Mouse (Mus musculus) left cerebral cortex, adult 9 months (tissue): ENCODE results near the gene Sipa1.

Experiments
- DNase-seq, 2 experiments: peaks; one replicate each; pipeline ENCODE4 v3.0.0; 2022; ENCODE audit warnings: low spot score in 2 of 2

Gene Sipa1

DNA sequence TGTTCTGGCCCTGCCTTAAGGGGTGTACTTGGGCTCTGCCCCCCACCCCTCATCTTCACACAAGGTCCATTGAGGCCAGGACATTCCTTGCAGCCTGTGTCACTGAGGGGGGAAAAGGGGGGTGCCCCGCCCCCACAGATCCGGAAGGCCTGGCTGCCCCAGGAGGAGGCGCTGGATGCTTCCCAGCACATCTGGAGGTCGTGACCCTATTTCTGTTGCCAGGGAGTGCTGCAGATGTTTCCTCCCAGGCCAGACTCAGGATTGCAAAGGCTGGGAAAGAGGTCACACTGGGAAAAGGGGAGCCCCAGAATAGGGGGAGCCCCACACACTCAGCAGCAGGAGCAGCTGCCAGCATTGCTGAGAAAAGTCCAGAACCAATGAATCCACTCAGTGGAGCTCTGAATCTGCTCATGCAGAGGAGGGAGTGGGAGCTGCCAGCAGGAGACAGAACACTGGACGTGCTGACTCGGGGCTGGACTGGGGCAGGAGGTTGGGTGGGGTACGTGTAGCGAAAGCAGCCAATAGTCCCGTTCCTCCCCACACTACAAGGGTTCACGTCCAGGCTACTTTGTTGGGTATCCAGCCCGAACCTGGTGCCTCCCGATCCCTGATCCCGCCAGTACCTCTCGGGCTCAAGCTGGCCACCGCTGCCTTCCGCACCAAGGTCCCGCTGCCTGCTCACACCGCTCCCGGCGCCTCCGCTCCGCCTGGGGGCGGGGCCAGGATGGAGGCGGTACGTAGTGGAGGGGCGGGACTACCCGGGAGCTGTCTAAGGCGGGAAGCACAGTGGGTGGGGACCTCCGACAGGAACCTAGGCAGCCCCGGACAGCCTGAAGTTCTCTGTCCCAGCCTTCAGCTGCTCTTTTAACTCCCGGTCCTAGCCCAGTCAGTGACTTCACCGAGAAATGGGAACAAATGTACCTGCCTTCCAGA, at the start of gene Sipa1:
TSS of gene Sipa1 (minus strand) at position 727 of the 933 bp plus-strand sequence.
- DNase-seq, result peak; percentile 49 to 75

DNA sequence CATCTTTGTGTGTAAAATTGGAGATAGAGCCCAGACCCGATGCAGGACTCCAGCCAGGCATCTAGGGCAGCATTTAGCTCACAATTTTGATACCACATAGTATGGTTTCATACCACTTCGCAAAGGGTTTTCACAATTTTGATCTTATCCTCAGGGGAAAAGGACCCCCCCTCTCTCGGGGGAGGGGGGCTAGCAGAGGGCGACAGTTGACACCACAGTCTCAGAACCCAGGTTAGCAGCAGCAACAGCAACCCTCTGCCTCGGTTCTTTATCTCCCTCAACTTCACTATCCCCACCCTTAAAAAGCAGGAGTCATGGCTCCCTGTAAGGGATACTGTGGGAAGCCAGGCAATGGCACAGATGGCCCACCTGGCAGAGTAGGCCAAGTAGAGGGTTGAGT, 49.7 kb upstream of the Sipa1 start:
- DNase-seq, result no peak

- no peak for DNase-seq
Measured at GRCm38 (mm10) chr19:5711907-5712460, 48.5 kb upstream of the Sipa1 start.

DNA sequence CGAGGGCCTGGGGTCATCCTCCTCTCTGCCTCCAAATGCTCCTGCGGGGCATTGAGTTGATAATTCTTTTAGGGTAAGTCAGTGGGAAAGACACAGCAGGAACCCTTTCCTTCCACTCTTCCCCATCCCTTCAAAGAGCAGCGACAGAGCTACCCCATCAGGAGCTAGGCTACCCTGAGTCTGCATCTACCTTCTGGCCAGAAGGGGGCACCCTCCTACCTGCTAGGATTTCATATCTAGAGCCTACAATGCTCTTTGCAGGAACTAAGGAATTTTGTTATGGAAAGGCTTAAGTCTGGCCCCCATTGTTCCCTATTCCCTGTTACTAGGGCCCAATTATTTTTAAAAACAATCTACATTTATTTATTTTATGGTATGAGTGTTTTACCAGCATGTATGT, 47.7 kb upstream of the Sipa1 start:
- peak in 1 of 2 experiments; percentile 80 for DNase-seq

GRCm38 (mm10) chr19:5710581-5710980, 47.1 kb upstream of the Sipa1 start:
- no peak for DNase-seq

DNA sequence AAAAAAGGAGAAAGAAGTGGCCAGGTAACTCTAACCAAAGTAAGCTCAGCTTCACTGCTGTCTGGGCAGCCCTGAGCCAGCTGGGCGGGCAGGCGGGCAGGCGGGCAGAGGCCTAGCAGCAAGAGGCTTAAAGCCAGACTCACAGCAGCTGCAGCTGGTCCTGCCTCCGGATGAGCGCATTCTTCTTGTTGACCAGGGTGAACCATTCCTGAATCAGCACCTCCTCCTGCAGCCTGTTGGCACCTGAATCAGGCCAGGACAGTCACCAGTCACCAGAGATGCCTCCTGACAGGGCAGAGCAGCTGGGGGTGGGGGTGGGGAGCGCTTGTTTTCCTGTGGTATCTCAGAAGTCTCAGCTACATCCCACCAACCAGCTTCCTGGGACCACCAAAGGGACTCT, 46.6 kb upstream of the Sipa1 start:
- DNase-seq, result no peak

GRCm38 (mm10) chr19:5704801-5705571, 41.5 kb upstream of the Sipa1 start:
- DNase-seq, result no peak

- no peak for DNase-seq
Measured at GRCm38 (mm10) chr19:5704163-5704800, 40.8 kb upstream of the Sipa1 start, which contains the start of gene Kcnk7. Gene Kcnk7, plus strand, starts transcription at chr19:5704367.

GRCm38 (mm10) chr19:5695849-5696462, 32.4 kb upstream of the Sipa1 start:
- no peak for DNase-seq

DNA sequence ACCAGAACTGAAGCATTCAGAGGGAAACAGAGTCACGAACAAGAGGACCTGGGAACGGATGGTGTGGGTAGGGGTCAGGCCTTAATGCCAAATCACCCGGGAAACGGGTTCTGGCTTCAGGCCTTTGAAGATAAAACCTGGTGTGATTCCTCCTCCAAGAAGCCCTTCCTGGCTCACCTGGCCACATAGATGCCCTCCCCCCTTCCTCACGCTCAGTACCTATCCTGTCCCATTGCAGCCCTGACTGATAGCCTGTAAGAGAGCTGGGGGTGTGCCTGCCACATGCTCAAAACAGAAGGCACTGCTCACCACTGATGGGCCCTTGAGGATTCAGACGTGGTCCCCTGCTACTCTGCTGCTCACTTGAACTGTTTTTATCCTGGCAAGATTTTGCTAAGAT, 30.3 kb upstream of the Sipa1 start:
- no peak for DNase-seq

DNA sequence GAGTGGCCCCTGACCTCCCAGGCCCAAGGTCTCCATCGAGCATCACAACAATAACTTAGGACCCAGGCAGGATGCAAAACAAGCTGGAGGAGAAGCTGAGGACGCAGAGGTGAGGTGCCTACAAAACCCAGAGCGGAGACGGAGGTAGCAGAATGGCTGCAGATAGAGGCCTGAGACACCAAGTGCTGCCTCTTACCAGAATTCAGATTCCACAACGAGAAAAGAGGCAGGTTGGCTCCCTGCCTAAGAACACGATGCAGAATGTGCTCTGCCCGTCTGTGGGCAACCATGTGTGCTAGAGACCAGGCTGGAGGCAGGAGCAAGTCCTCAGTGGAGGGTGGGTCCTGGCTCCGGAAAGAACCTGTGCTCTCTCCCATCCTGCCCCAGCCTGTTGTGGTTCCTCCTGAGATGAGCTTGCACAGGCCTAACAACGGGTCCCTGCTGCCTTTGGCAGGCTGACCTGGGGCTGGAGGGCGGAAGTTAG, 29.4 kb upstream of the Sipa1 start:
- peak in 1 of 2 experiments; percentile 27 for DNase-seq

GRCm38 (mm10) chr19:5692086-5692912, 28.8 kb upstream of the Sipa1 start:
- DNase-seq, result no peak

DNA sequence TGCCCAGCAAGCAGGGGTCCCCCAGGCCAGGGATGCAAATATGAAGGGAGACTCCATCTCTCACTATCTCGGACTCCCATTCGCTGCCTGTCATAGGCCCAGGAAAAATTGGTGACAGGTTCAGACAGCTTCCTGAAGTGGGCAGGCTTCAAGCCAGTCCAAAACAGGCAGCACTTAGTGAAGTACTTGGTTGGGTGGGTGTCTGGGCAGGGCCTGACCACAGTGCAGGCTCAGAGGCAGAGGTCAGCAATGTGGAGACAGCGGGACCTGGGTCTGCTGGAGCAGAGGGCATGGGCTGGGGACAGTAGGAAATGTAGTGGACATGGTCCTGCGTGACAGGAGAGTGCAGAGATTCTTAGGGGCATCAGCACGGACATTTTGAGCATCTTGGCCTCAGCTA, 28.1 kb upstream of the Sipa1 start:
- DNase-seq, result no peak

DNA sequence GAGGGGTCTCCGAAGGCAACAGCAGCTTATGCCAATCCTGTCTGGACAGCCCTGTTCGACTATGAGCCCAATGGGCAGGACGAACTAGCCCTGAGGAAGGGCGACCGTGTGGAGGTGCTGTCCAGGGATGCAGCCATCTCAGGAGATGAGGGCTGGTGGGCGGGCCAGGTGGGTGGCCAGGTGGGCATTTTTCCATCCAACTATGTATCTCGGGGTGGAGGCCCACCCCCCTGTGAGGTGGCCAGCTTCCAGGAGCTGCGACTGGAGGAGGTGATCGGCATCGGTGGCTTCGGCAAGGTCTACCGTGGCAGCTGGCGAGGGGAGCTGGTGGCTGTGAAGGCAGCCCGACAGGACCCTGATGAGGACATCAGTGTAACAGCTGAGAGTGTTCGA, 26.8 kb upstream of the Sipa1 start:
- peak in 1 of 2 experiments; percentile 40 for DNase-seq

GRCm38 (mm10) chr19:5689565-5690342, 26.2 kb upstream of the Sipa1 start:
- peak in 1 of 2 experiments; percentile 77 for DNase-seq

- no peak for DNase-seq
Measured at GRCm38 (mm10) chr19:5689088-5689428, 25.6 kb upstream of the Sipa1 start.

GRCm38 (mm10) chr19:5688200-5689087, 24.9 kb upstream of the Sipa1 start, which contains the start of the genes Map3k11 and Pcnx3:
Gene Map3k11, plus strand, starts transcription at chr19:5688742.
Gene Pcnx3, minus strand, starts transcription at chr19:5688908.
- DNase-seq, result peak; percentile 97 to 98

GRCm38 (mm10) chr19:5687738-5688137, 24.2 kb upstream of the Sipa1 start:
- no peak for DNase-seq
